Mouse (Mus musculus): ENCODE data around the gene Snx9. TPM values are rescaled to one million over a fixed set of nuclear protein-coding genes. Genes with fewer than 3 reads are reported as not detected.

The Snx9 gene
- polyA plus RNA-seq, 2 experiments = 9.4 to 11.6 TPM

- Histone ChIP-seq H3K9ac (replicated peaks) (no peak overlapping the region), H3K27me3 (ENCODE audit: control insufficient read depth, insufficient read depth, low read length) (no peaks in the 10 kb centered on the region), H3K36me3 (replicated peaks; ENCODE audit: control insufficient read depth, insufficient read depth, low read depth) (no peaks in the 10 kb centered on the region), H3K27ac (no peak overlapping the region), H3K9me3 (ENCODE audit: control insufficient read depth, low read length) (no peaks in the 10 kb centered on the region), H3K4me3 (ENCODE audit: insufficient read depth in 1 of 2, low read depth in 2 of 2, low read length in 2 of 2) (no peak overlapping the region), H3K4me1 (replicated peaks; ENCODE audit: control insufficient read depth in 2 of 2, insufficient read depth in 2 of 2, low read length in 1 of 2) (peaks cover 11 to 47% of the 10 kb centered on the region in 2 experiments), H3K4me2 (ENCODE audit: low read depth) (no peak overlapping the region)
- WGBS (ENCODE audit: insufficient replicate concordance) = 2% methylated on average over 5 of the region's 5 CpGs
- DNase-seq (ENCODE audit: low read depth in 3 of 3, low spot score in 3 of 3) (peak; percentile 65 to 68 (median 65)), ATAC-seq (ENCODE audit: insufficient read depth) (peak; percentile 43; the same call in 1 of the 2 replicates)
- TF ChIP-seq EP300 (IDR thresholded peaks at IDR 0.05; ENCODE audit: low read depth) (no peak), CTCF (IDR thresholded peaks at IDR 0.05; ENCODE audit: low read depth) (peak; percentile 91)
These were observed 45.3 kb upstream of the Snx9 start for GRCm38 (mm10) chr17:5795878-5796277.

- Histone ChIP-seq H3K4me1 (replicated peaks; ENCODE audit: control insufficient read depth in 2 of 2, insufficient read depth in 2 of 2, low read length in 1 of 2) (peaks cover 11 to 56% of the 10 kb centered on the region in 2 experiments), H3K27ac (no peak overlapping the region), H3K9ac (replicated peaks) (no peak overlapping the region), H3K9me3 (ENCODE audit: control insufficient read depth, low read length) (no peaks in the 10 kb centered on the region), H3K27me3 (ENCODE audit: control insufficient read depth, insufficient read depth, low read length) (no peaks in the 10 kb centered on the region), H3K4me2 (ENCODE audit: low read depth) (no peak overlapping the region), H3K4me3 (ENCODE audit: insufficient read depth in 1 of 2, low read depth in 2 of 2, low read length in 2 of 2) (no peak overlapping the region), H3K36me3 (replicated peaks; ENCODE audit: control insufficient read depth, insufficient read depth, low read depth) (no peaks in the 10 kb centered on the region)
- ATAC-seq (ENCODE audit: insufficient read depth) = no peak
- no peak for TF ChIP-seq EP300 (IDR thresholded peaks at IDR 0.05; ENCODE audit: low read depth)
- TF ChIP-seq CTCF (IDR thresholded peaks at IDR 0.05; ENCODE audit: low read depth) = no peak
- 68% methylated on average over 5 of the region's 5 CpGs for WGBS (ENCODE audit: insufficient replicate concordance)
- DNase-seq (ENCODE audit: low read depth in 3 of 3, low spot score in 3 of 3) = no peak
These were observed 43.9 kb upstream of the Snx9 start for GRCm38 (mm10) chr17:5797124-5797760.

GRCm38 (mm10) chr17:5798221-5798801 is 42.8 kb upstream of the Snx9 start:
- H3K9ac ChIP-seq (replicated peaks) = peak overlapping the region; percentile 31
- peak; percentile 83 for ATAC-seq (ENCODE audit: insufficient read depth)
- no peak for TF ChIP-seq CTCF (IDR thresholded peaks at IDR 0.05; ENCODE audit: low read depth)
- TF ChIP-seq EP300 (IDR thresholded peaks at IDR 0.05; ENCODE audit: low read depth) = no peak; the same call in 1 of the 2 replicates

GRCm38 (mm10) chr17:5798900-5799299 is 42.2 kb upstream of the Snx9 start:
- H3K9me3 ChIP-seq (ENCODE audit: control insufficient read depth, low read length) = no peaks in the 10 kb centered on the region
- WGBS (ENCODE audit: insufficient replicate concordance) = 43% methylated on average over 5 of the region's 5 CpGs
- no peak overlapping the region; the same call in 1 of the 2 replicates for H3K27ac ChIP-seq
- DNase-seq (ENCODE audit: low read depth in 3 of 3, low spot score in 3 of 3) = no peak
- no peaks in the 10 kb centered on the region for H3K36me3 ChIP-seq (replicated peaks; ENCODE audit: control insufficient read depth, insufficient read depth, low read depth)
- peaks cover 9 to 47% of the 10 kb centered on the region in 2 experiments for H3K4me1 ChIP-seq (replicated peaks; ENCODE audit: control insufficient read depth in 2 of 2, insufficient read depth in 2 of 2, low read length in 1 of 2)
- TF ChIP-seq CTCF (IDR thresholded peaks at IDR 0.05; ENCODE audit: low read depth) (no peak), EP300 (IDR thresholded peaks at IDR 0.05; ENCODE audit: low read depth) (no peak)
- peak overlapping the region; percentile 35 to 39 for H3K4me3 ChIP-seq (ENCODE audit: insufficient read depth in 1 of 2, low read depth in 2 of 2, low read length in 2 of 2)
- ATAC-seq (ENCODE audit: insufficient read depth) = no peak
- H3K9ac ChIP-seq (replicated peaks) = peak overlapping the region; percentile 31
- H3K27me3 ChIP-seq (ENCODE audit: control insufficient read depth, insufficient read depth, low read length) = no peaks in the 10 kb centered on the region
- H3K4me2 ChIP-seq (ENCODE audit: low read depth) = peak overlapping the region; percentile 63

More at GRCm38 (mm10) chr17:5798221-5798801, 42.8 kb upstream of the Snx9 start:
- WGBS (ENCODE audit: insufficient replicate concordance) = 10% methylated on average over 13 of the region's 13 CpGs
- Histone ChIP-seq H3K27ac (peak overlapping the region; percentile 7), H3K4me1 (replicated peaks; ENCODE audit: control insufficient read depth in 2 of 2, insufficient read depth in 2 of 2, low read length in 1 of 2) (peaks cover 9 to 52% of the 10 kb centered on the region in 2 experiments), H3K4me3 (ENCODE audit: insufficient read depth in 1 of 2, low read depth in 2 of 2, low read length in 2 of 2) (peak overlapping the region; percentile 26 to 39; a peak in 3 of 4 replicates), H3K27me3 (ENCODE audit: control insufficient read depth, insufficient read depth, low read length) (no peaks in the 10 kb centered on the region), H3K36me3 (replicated peaks; ENCODE audit: control insufficient read depth, insufficient read depth, low read depth) (no peaks in the 10 kb centered on the region), H3K4me2 (ENCODE audit: low read depth) (peak overlapping the region; percentile 63), H3K9me3 (ENCODE audit: control insufficient read depth, low read length) (no peaks in the 10 kb centered on the region)
- DNase-seq (ENCODE audit: low read depth in 3 of 3, low spot score in 3 of 3) = peak; percentile 63 to 68 (median 68)

GRCm38 (mm10) chr17:5799396-5800021 is 41.6 kb upstream of the Snx9 start:
- 64% methylated on average over 17 of the region's 17 CpGs for WGBS (ENCODE audit: insufficient replicate concordance)
- no peak for TF ChIP-seq EP300 (IDR thresholded peaks at IDR 0.05; ENCODE audit: low read depth)
- TF ChIP-seq CTCF (IDR thresholded peaks at IDR 0.05; ENCODE audit: low read depth) = no peak
- Histone ChIP-seq H3K36me3 (replicated peaks; ENCODE audit: control insufficient read depth, insufficient read depth, low read depth) (no peaks in the 10 kb centered on the region), H3K4me1 (replicated peaks; ENCODE audit: control insufficient read depth in 2 of 2, insufficient read depth in 2 of 2, low read length in 1 of 2) (peaks cover 9 to 41% of the 10 kb centered on the region in 2 experiments), H3K4me3 (ENCODE audit: insufficient read depth in 1 of 2, low read depth in 2 of 2, low read length in 2 of 2) (peak overlapping the region in 1 of 2 experiments; percentile 39; a peak in 1 of 4 replicates), H3K9me3 (ENCODE audit: control insufficient read depth, low read length) (no peaks in the 10 kb centered on the region), H3K27me3 (ENCODE audit: control insufficient read depth, insufficient read depth, low read length) (no peaks in the 10 kb centered on the region), H3K27ac (no peak overlapping the region), H3K4me2 (ENCODE audit: low read depth) (peak overlapping the region; percentile 63), H3K9ac (replicated peaks) (no peak overlapping the region; the same call in 1 of the 2 replicates)
- DNase-seq (ENCODE audit: low read depth in 3 of 3, low spot score in 3 of 3) (no peak), ATAC-seq (ENCODE audit: insufficient read depth) (no peak)

All from liver, embryonic 14.5 days (tissue).